Mouse (Mus musculus) small intestine, adult 2 months (tissue): ENCODE measurements at regions not wholly inside any gene's neighbourhood (a gene's known extent, or its start where the extent isn't known, plus 50 kb on each side); places are given as distances from the start of the nearest gene placed in this dataset.

Experiments
- CTCF ChIP-seq: fragments of 200-500 bp; IDR thresholded peaks from 2 replicates; pipeline ENCODE4 v1.5.1; 2012; ENCODE audit warnings: low read depth, mild to moderate bottlenecking, control low read depth, inconsistent platforms, low read length, moderate library complexity, mixed read lengths; ENCODE audit not compliant: insufficient replicate concordance, insufficient read length; ENCODE audit errors: extremely low read depth
- POLR2A ChIP-seq: fragments of 200-500 bp; IDR thresholded peaks from 2 replicates; pipeline ENCODE4 v1.6.1; 2012; ENCODE audit warnings: low read depth, mild to moderate bottlenecking, control low read depth, inconsistent platforms, low read length, moderate library complexity

GRCm38 (mm10) chr16:24232001-24232530 lies 161.2 kb upstream of the Lpp start:
- TF ChIP-seq CTCF (no peak), POLR2A (no peak)
